Mouse (Mus musculus): ENCODE measurements at regions not wholly inside any gene's neighbourhood (a gene's known extent, or its start where the extent isn't known, plus 50 kb on each side); places are given as distances from the start of the nearest gene placed in this dataset.

DNA sequence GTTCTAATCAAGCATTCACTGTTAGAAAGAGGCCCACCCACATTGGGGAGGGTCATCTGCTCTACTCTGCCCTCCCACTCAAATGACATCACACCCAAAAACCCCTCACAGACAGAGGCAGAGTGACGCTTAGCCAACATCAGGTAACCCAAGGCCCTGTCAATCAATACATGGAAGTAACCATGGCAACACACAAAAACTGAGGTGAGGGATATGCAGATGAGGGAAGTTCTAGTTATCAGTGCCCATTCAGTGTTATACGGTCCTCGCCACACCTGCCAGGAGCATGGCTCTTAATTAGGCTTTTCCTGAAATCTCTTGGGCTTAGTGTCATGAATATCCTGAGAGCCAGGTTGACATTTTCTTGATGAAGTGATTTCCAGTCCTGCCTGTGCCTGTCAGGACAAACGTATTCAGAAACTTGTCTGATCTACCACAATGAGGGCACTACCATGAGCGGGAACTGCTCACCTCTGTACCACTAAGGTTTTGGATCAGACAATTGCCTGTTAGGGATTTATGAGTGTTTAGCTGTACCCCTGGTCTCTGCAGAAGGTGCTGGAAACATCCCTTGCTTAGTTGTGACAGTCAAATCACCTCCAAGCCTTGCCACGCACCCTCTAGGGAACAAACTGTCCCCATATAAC lies 210.4 kb upstream of the Cdh4 start:
- TF ChIP-seq USF1 (IDR thresholded peaks at IDR 0.05; ENCODE audit: low read depth, low read length) (no peak), POLR2A (IDR thresholded peaks at IDR 0.05; ENCODE audit: low read depth, low read length) (no peak), MXI1 (IDR thresholded peaks at IDR 0.05; ENCODE audit: low read depth, low read length) (no peak), CTCF (conservative IDR thresholded peaks at IDR 0.05 in 1 of 2, IDR thresholded peaks at IDR 0.05 in 1 of 2; ENCODE audit: low read depth in 2 of 2, low read length in 2 of 2) (no peak), HCFC1 (IDR thresholded peaks at IDR 0.05; ENCODE audit: low read depth, low read length) (no peak), E2F4 (IDR thresholded peaks at IDR 0.05; ENCODE audit: insufficient replicate concordance, low read depth, low read length) (no peak), NELFE (IDR thresholded peaks at IDR 0.05; ENCODE audit: low read depth, low read length) (no peak), EP300 (IDR thresholded peaks at IDR 0.05; ENCODE audit: low read length) (no peak), ZNF384 (IDR thresholded peaks at IDR 0.05; ENCODE audit: low read depth, low read length) (no peak)
